Mouse (Mus musculus) E14TG2a.4 (cell line): Measurements from ENCODE around the gene Cln6.
"Not testable (repeated sequence)": the region's sequence is repeated elsewhere in the genome, so short reads cannot be mapped to it uniquely, and the experiment has no call there.

ENCODE experiments used
- H3K27me3 ChIP-seq: 2 replicates; pipeline ENCODE4 v1.6.1; 2014; ENCODE audit warnings: low read length, control low read depth; ENCODE audit not compliant: insufficient read depth
- H3K36me3 ChIP-seq: 2 replicates; pipeline ENCODE4 v1.6.1; 2014; ENCODE audit warnings: low read length, control low read depth; ENCODE audit not compliant: insufficient read depth
- H3K4me1 ChIP-seq: replicated peaks from 2 replicates; pipeline ENCODE4 v1.6.1; 2014; ENCODE audit warnings: low read depth, low read length, control low read depth
- H3K4me3 ChIP-seq: replicated peaks from 2 replicates; pipeline ENCODE4 v1.5.1; 2014; ENCODE audit warnings: mild to moderate bottlenecking, low read length
- H3K9me3 ChIP-seq: 2 replicates; pipeline ENCODE4 v1.6.1; 2014; ENCODE audit warnings: low read length, control low read depth
- CTCF ChIP-seq: conservative IDR thresholded peaks from 2 replicates; pipeline ENCODE4 v1.5.1; 2014; ENCODE audit warnings: low read length
- NANOG ChIP-seq: IDR thresholded peaks from 2 replicates; pipeline ENCODE4 v1.6.1; 2014; ENCODE audit warnings: borderline replicate concordance, low read length, mixed read lengths
- POU5F1 ChIP-seq: IDR thresholded peaks from 2 replicates; pipeline ENCODE4 v1.6.1; 2014; ENCODE audit warnings: low read length, borderline replicate concordance

Cln6 gene

DNA sequence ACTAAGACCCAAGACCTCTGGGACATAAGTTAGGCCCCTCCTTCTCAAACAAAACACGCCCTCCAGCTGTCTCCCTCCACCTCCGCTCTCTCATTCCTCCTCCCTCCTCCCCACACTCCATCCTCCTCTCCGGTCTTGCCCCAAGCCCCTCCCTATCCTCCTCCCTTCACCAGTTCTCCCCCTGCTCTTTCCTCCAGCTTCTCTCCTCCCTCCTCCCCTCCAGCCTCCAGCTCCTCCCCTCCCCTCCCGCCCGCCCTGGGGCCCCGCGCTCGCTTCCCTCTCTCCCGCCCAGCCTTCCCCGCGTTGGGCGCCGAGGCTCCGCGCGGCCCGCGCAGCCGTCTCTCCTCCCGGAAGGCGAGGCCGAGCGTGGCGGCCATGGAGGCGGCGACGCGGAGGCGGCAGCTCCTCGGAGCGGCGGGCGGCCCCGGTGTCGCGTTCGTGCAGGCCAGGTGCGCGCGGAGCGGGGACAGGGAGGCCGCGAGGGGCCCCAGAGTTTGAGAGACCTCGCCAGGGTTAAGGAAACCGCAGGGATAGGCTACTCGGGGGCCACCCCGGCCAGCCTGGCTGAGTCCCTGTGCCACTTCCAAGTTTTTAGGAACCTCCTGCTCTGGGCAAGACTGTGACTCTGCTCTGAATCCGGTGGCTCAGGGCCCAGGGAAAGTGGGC is at the start of gene Cln6:
Cln6 (plus strand) TSS at position 280 of the 666 bp plus-strand sequence.
- H3K27me3 ChIP-seq: peaks cover 5% of the 10 kb centered on the region; the same call in 1 of the 2 replicates
- peak within 1 kb of the TSS; percentile 87 for H3K4me3 ChIP-seq
- TF ChIP-seq CTCF (no peak), POU5F1 (no peak)
- H3K36me3 ChIP-seq: peaks cover 5% of the 10 kb centered on the region; the same call in 1 of the 2 replicates
- H3K9me3 ChIP-seq: no peaks in the 10 kb centered on the region
- peaks cover 76% of the 10 kb centered on the region for H3K4me1 ChIP-seq

DNA sequence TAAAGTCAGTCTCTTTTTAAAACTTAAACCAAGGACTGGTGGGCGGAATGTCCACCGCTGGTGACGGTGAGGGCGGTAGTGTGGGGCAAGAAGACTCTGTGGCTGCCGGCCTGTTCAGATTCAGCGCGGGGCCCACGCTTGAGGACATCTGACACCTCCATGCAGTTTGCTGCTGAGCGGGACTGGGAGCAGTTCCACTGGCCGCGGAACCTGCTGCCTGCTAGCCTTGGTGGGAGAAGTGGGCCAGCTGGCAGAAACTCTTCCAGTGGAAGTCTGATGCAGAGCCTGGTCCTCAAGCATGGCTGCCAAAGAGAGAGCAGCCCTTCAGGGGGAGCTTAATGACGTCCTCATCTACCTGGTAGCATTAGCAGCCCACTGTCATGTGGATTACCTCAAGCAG is 48.7 kb upstream of the Cln6 start:
- Histone ChIP-seq H3K4me3 (peak overlapping the region; percentile 32; the same call in 1 of the 2 replicates), H3K27me3 (no peaks in the 10 kb centered on the region), H3K9me3 (no peaks in the 10 kb centered on the region), H3K4me1 (peaks cover 38% of the 10 kb centered on the region), H3K36me3 (peaks cover 49% of the 10 kb centered on the region)
- no peak for TF ChIP-seq NANOG
- TF ChIP-seq POU5F1: no peak
- TF ChIP-seq CTCF: no peak

DNA sequence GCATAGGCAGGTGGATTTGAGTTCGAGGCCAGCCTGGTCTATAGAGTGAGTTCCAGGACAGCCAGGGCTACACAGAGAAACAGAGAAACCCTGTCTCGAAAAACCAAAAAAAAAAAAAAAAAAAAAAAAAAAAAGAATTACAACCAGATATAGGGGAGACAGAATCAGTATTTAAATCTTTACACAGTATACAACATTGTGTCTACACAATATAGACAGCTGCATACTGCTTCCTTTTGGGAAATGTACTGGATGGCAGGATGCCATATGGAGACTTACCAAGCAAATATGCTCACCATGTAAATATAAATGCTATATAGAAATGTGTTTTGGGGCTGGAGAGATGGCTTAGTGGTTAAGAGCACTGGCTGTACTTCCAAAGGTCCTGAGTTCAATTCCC is 39.4 kb upstream of the Cln6 start:
- Histone ChIP-seq H3K4me1 (peaks cover 62% of the 10 kb centered on the region), H3K36me3 (peaks cover 86% of the 10 kb centered on the region)
- H3K9me3 ChIP-seq, H3K27me3 ChIP-seq, H3K4me3 ChIP-seq: not testable (repeated sequence)

DNA sequence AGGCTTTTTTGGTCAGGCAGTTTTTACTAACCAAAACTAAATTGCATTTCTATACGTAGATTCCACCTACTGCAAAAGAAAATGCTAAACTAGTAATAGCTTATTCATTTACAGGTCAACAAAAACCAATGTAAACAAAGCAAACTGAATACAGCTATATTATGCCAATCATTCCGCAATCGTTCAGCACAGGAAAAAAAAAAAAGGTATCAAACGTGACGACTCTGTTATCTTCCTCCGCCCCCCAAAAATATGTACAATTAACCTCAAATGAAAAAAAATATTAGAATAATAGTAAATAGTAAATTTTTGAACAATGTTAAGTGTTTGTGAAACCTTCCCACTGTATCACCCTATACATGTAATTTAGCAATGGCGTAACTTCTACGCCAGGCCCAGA is 28.5 kb upstream of the Cln6 start:
- TF ChIP-seq CTCF (no peak), POU5F1 (no peak), NANOG (no peak)
- no peaks in the 10 kb centered on the region for H3K9me3 ChIP-seq
- H3K4me3 ChIP-seq: peak overlapping the region; percentile 98
- peaks cover 42% of the 10 kb centered on the region for H3K36me3 ChIP-seq
- peaks cover 76% of the 10 kb centered on the region for H3K4me1 ChIP-seq
- no peaks in the 10 kb centered on the region for H3K27me3 ChIP-seq

DNA sequence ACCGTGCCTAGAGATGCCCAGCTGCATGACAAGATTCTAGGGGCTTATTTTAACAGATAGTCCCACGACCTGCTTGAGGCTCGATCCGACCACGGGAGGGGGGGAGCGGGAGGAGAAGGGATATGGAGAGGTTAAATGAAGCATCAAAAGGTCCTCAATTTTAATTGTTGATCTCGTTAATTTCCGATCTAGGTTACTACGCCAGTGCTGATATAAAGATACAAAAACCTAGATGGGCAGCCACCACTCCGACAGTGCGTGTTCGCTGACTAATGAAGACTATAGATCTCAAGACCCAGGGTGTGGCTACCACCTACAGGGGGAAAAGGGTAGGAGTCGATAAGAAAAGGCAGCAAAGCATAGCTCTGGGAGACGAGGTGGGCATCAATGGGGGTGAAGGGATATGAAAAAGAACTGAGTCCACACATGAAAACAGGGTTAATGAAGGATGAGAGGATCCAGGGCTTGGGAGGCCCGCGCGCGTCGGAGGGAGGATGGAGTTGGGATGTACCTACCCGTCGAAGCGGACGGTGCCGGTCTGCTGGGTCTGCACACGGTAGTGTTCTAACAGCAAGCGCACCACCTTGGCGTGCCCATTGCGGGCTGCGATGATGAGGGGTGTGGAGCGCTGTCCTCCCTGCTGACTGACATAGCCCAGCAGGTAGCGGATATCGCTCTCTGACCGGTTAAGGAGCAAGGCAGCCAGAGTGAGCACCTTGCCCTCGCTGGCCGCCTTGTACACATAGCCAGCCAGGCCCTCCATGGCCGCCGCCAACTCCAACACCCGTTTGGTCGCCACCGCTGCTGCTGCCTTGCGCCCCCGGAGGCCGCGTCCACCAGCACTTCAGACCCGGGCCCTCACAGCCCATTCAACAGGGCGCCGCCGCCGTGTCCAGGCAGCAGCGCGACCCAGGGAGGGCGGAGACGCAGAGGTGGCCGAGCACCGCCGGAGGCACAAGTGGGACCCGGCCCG is 27.8 kb upstream of the Cln6 start:
- peaks cover 70% of the 10 kb centered on the region for H3K4me1 ChIP-seq
- no peaks in the 10 kb centered on the region for H3K9me3 ChIP-seq
- peak overlapping the region; percentile 98 for H3K4me3 ChIP-seq
- no peaks in the 10 kb centered on the region for H3K27me3 ChIP-seq
- TF ChIP-seq CTCF (no peak), NANOG (no peak), POU5F1 (no peak)
- H3K36me3 ChIP-seq: peaks cover 36% of the 10 kb centered on the region

DNA sequence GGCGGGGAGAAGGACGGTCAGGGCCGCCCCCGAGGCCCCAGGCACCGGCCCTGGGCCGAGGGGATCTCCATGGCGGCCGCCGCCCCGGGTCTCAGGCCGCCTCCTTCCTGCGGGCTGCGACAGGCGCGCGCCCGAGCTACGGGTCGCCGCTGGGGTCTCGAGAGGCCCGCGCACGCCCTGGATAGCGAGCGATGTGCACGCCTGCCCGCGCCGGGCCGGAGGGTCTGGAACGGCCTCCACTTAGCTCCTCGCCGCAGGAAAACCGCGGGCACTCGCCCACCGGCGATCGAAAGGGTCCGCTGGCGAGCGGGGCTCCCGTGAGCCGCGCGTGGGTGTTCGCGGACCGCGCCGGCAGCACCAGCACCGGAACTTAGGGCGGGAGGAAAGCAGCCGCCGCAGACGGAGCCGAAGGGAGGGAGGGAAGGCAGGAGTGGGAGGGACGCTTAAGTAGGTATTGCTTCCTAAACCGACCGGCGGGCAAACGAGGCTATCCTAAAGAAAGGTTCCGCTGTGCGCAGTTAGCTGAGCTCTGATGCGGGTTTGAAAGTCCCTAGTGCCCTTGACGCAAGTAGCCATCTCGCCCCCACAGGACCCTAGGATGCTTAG is 27.0 kb upstream of the Cln6 start, which contains the start of gene Fem1b:
Fem1b (minus strand) TSS at position 419 of the 606 bp plus-strand sequence.
- TF ChIP-seq POU5F1: no peak
- TF ChIP-seq CTCF: no peak
- no peak for TF ChIP-seq NANOG
- H3K36me3 ChIP-seq: peaks cover 30% of the 10 kb centered on the region
- peaks cover 67% of the 10 kb centered on the region for H3K4me1 ChIP-seq
- H3K27me3 ChIP-seq: no peaks in the 10 kb centered on the region
- no peaks in the 10 kb centered on the region for H3K9me3 ChIP-seq
- peak within 1 kb of the TSS; percentile 98 for H3K4me3 ChIP-seq

DNA sequence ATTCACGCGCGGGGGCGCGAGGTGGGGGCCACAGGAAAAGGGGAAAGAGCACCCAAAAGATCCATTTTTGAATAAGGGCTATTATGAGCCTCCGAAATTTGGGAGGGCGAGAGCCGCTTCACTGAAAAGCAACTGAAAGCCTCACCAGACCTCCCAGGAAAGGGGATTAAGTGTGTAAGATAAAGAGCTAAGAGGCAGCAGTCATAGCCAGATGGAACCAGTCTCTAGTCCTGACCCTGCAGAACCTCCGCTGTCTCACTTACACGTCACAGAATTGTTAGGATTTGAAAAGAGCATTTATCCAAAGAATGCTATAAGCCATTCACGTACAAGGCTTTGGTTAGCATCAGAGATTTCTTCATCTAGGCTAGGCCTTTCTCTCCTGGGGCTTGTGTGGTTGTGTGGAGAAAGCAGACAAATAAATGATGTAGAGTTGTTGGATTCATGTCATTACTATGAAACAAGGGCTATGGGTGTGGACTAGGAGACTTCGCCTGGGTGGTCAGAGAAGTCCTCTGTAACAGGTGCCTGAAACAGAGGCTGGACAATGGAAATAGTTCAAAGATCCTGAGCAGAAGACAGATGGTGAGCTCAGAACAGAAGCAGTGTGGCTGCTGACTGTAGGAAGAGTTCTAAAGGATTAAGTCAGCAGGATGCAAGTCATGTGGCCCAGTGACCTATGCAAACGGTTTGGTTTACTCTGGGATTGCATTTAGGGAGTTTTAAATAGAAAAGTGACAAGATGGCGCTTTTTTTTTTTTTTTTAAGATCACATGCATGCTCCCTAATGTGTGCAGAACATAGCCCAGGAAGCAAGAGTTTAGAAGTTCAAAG is 26.2 kb upstream of the Cln6 start:
- H3K4me3 ChIP-seq: peak overlapping the region; percentile 98
- no peaks in the 10 kb centered on the region for H3K9me3 ChIP-seq
- H3K4me1 ChIP-seq: peaks cover 66% of the 10 kb centered on the region
- H3K27me3 ChIP-seq: no peaks in the 10 kb centered on the region
- H3K36me3 ChIP-seq: peaks cover 23% of the 10 kb centered on the region
- TF ChIP-seq CTCF (no peak), NANOG (0 out of 2 replicates have a peak, but pooled peaks have one; percentile 5), POU5F1 (no peak)

DNA sequence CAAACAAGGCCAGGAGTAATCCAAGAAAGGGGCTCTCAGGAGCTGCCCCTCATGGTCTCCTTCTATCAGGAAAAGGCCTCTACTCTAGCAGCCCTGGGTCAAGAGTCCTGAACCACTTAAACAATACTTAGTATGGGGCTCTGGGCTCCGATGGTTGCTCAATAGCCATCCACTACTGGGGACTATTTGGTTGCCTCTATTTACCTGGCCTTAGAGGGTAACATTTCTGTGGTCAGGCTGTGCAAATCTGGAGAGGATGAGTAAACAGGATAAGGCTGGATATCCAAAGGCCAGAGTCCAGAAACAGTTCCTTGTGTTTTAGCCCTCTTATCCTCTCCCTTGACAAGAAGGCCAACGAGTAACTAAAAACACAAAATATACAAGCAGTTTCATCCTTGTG is 23.8 kb upstream of the Cln6 start:
- no peak for TF ChIP-seq POU5F1
- TF ChIP-seq NANOG: no peak
- TF ChIP-seq CTCF: no peak
- H3K4me1 ChIP-seq: peaks cover 66% of the 10 kb centered on the region
- no peaks in the 10 kb centered on the region for H3K9me3 ChIP-seq
- peaks cover 3% of the 10 kb centered on the region; the same call in 1 of the 2 replicates for H3K36me3 ChIP-seq
- no peaks in the 10 kb centered on the region for H3K27me3 ChIP-seq
- H3K4me3 ChIP-seq: no peak overlapping the region
